In the genomic region with DNA sequence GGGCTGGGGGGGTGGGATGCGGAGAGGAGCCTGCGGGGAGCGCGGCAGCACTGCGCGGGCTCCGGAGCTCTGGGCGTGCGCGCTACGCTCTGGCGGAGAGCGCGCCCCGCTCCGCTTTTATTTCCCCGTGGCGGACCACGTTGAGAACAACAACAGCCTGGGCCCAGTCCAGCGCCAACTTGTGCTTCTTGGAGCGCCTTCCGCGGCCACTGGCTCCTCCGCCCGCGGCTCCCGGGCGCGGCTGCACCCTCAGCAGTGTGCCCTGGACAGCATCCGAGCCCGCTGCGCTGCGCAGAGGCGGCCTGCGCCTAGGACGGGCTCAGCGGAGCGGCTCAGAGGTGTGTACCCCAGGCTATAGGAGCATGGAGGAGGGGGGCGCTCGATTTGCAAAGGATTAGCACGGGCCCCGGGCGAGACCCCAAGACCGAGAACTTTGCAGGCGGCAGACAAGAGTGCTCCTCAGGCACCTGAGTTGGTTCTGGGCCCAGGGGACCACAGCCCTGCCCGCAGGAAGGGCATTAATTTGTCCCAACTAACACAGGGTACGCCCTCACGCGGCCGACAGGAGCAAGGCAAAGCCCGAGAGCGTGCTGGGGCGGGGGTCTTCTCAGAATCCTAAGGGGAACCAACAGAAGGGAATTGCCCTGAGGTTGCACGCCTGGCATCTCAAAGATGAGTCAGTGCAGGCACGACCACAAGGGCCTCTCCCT, we compare ENCODE assay signal across 8 mouse cellular contexts. TPM values are rescaled to one million over a fixed set of nuclear protein-coding genes. Genes with fewer than 3 reads are reported as not detected.
DNase-seq lines count a peak whose midpoint lies in the region; ATAC-seq and TF ChIP-seq lines count a peak whose summit lies in the region.

H1fx (minus strand) TSS at position 91 of the 710 bp plus-strand sequence.

- TF ChIP-seq POLR2A in myocyte (IDR thresholded peaks at IDR 0.05; ENCODE audit: insufficient read length, low read depth): peak; percentile 77

- WGBS in embryonic facial prominence, embryonic 12.5 days: under 1% methylated on average over 55 of the region's 55 CpGs
- WGBS in heart, embryonic 10.5 days: under 1% methylated on average over 55 of the region's 55 CpGs
- under 1% methylated on average over 54 of the region's 55 CpGs for WGBS in kidney, postnatal 0 days
- WGBS in liver, embryonic 12.5 days (ENCODE audit: insufficient replicate concordance): 2% methylated on average over 49 of the region's 55 CpGs

- no peaks in the 10 kb centered on the region for H3K27me3 ChIP-seq in embryonic facial prominence, embryonic 12.5 days
- no peaks in the 10 kb centered on the region for H3K27me3 ChIP-seq in heart, embryonic 10.5 days (ENCODE audit: insufficient read depth, poor library complexity, severe bottlenecking)
- no peaks in the 10 kb centered on the region for H3K27me3 ChIP-seq in kidney, postnatal 0 days (ENCODE audit: insufficient read depth, low read length)
- H3K27me3 ChIP-seq in liver, embryonic 12.5 days (replicated peaks): peaks cover 76% of the 10 kb centered on the region
- no peaks in the 10 kb centered on the region for H3K27me3 ChIP-seq in myocyte (ENCODE audit: control insufficient read depth, insufficient read depth, insufficient read length)

- H3K79me2 ChIP-seq in myocyte (ENCODE audit: control insufficient read depth, insufficient read depth): no peaks in the 10 kb centered on the region

- peak within 1 kb of the TSS; percentile 77 for H3K4me2 ChIP-seq in embryonic facial prominence, embryonic 12.5 days (replicated peaks)
- H3K4me2 ChIP-seq in kidney, postnatal 0 days (ENCODE audit: low read length): peak within 1 kb of the TSS; percentile 89
- H3K4me2 ChIP-seq in liver, embryonic 12.5 days: peak within 1 kb of the TSS; percentile 61
- peak within 1 kb of the TSS; percentile 82 for H3K4me2 ChIP-seq in myocyte (ENCODE audit: low read depth)

- ATAC-seq in embryonic facial prominence, embryonic 12.5 days (ENCODE audit: insufficient number of reproducible peaks, insufficient read depth, low FRiP score, low TSS enrichment): peak; percentile 50
- ATAC-seq in kidney, postnatal 0 days (replicated peaks; ENCODE audit: low FRiP score, low read depth): peak; percentile 85
- ATAC-seq in liver, embryonic 12.5 days: peak; percentile 48; the same call in 1 of the 2 replicates

- peak; percentile 83 for DNase-seq in 3134 (ENCODE audit: extremely low read depth, insufficient read length, low spot score)
- peak; percentile 78 for DNase-seq in adrenal gland, postnatal 25 days
- peak; percentile 85 for DNase-seq in heart, embryonic 10.5 days (ENCODE audit: low spot score)
- DNase-seq in kidney, postnatal 0 days (ENCODE audit: low spot score): peak; percentile 76
- peak; percentile 46 for DNase-seq in thymus, postnatal 0 days (ENCODE audit: low spot score)

- peak within 1 kb of the TSS; percentile 95 for H3K27ac ChIP-seq in embryonic facial prominence, embryonic 12.5 days
- H3K27ac ChIP-seq in heart, embryonic 10.5 days: peak within 1 kb of the TSS; percentile 92
- H3K27ac ChIP-seq in kidney, postnatal 0 days: peak within 1 kb of the TSS; percentile 77
- peak within 1 kb of the TSS; percentile 36; the same call in 1 of the 2 replicates for H3K27ac ChIP-seq in liver, embryonic 12.5 days

- peak within 1 kb of the TSS; percentile 66 for H3ac ChIP-seq in myocyte (ENCODE audit: control insufficient read depth, insufficient read length)

- peak within 1 kb of the TSS; percentile 95 for H3K4me3 ChIP-seq in embryonic facial prominence, embryonic 12.5 days
- H3K4me3 ChIP-seq in heart, embryonic 10.5 days: peak within 1 kb of the TSS; percentile 81
- peak within 1 kb of the TSS; percentile 73 for H3K4me3 ChIP-seq in kidney, postnatal 0 days (replicated peaks; ENCODE audit: low read depth, low read length)
- H3K4me3 ChIP-seq in liver, embryonic 12.5 days: peak within 1 kb of the TSS; percentile 57
- peak within 1 kb of the TSS; percentile 58 for H3K4me3 ChIP-seq in myocyte

- peak within 1 kb of the TSS; percentile 99 for H3K9ac ChIP-seq in embryonic facial prominence, embryonic 12.5 days
- H3K9ac ChIP-seq in kidney, postnatal 0 days (ENCODE audit: low read depth, low read length): peak within 1 kb of the TSS; percentile 84
- H3K9ac ChIP-seq in liver, embryonic 12.5 days: peak within 1 kb of the TSS; percentile 56

- H3K9me3 ChIP-seq in embryonic facial prominence, embryonic 12.5 days: no peaks in the 10 kb centered on the region
- H3K9me3 ChIP-seq in heart, embryonic 10.5 days: no peaks in the 10 kb centered on the region
- no peaks in the 10 kb centered on the region for H3K9me3 ChIP-seq in kidney, postnatal 0 days (replicated peaks; ENCODE audit: low read length)
- H3K9me3 ChIP-seq in liver, embryonic 12.5 days (replicated peaks): no peaks in the 10 kb centered on the region

- H3K36me3 ChIP-seq in embryonic facial prominence, embryonic 12.5 days: peaks cover 27% of the 10 kb centered on the region
- peaks cover 21% of the 10 kb centered on the region; the same call in 1 of the 2 replicates for H3K36me3 ChIP-seq in heart, embryonic 10.5 days
- H3K36me3 ChIP-seq in kidney, postnatal 0 days (ENCODE audit: insufficient read depth, low read length): 0 out of 2 replicates have a peak, but pooled peaks cover 3% of the 10 kb centered on the region
- H3K36me3 ChIP-seq in liver, embryonic 12.5 days: no peaks in the 10 kb centered on the region
- no peaks in the 10 kb centered on the region for H3K36me3 ChIP-seq in myocyte (ENCODE audit: control insufficient read depth, insufficient read depth)

- peak; percentile 56 for TF ChIP-seq CTCF in kidney, postnatal 0 days (IDR thresholded peaks at IDR 0.05; ENCODE audit: low read depth)

- peaks cover 18% of the 10 kb centered on the region for H3K4me1 ChIP-seq in embryonic facial prominence, embryonic 12.5 days
- peaks cover 26% of the 10 kb centered on the region for H3K4me1 ChIP-seq in heart, embryonic 10.5 days
- H3K4me1 ChIP-seq in kidney, postnatal 0 days (replicated peaks; ENCODE audit: insufficient read depth, low read length): peaks cover 14% of the 10 kb centered on the region
- H3K4me1 ChIP-seq in liver, embryonic 12.5 days: 0 out of 2 replicates have a peak, but pooled peaks cover 4% of the 10 kb centered on the region

TF ChIP-seq in myocyte, 11 proteins besides CTCF, POLR2A, EP300 and RAD21:
- TF ChIP-seq CEBPB (IDR thresholded peaks at IDR 0.05; ENCODE audit: insufficient read depth, poor library complexity, severe bottlenecking) (0 out of 2 replicates have a peak, but pooled peaks have one; percentile 31), MYOG (IDR thresholded peaks at IDR 0.05; ENCODE audit: control insufficient read depth in 1 of 3, insufficient read depth in 1 of 3, insufficient read length in 2 of 3, low read depth in 2 of 3) (peak in 1 of 3 experiments; percentile 17), USF1 (IDR thresholded peaks at IDR 0.05; ENCODE audit: low read depth) (no peak), E2F4 (IDR thresholded peaks at IDR 0.05; ENCODE audit: insufficient read depth) (peak; percentile 21), POLR2AphosphoS2 (IDR thresholded peaks at IDR 0.05; ENCODE audit: insufficient read length, low read depth) (peak; percentile 85)

RNA-seq across cellular contexts. Expression of gene H1fx, which starts in this region (rescaled TPM):
- total RNA-seq in adrenal gland, postnatal 25 days (2021): 15.1 and 19.1 TPM in 2 replicates
- 88.3 and 117 TPM in 2 replicates for polyA plus RNA-seq in embryonic facial prominence, embryonic 12.5 days (2016; fragmentation: Nextera tagmentation; extraction: Ambion mirVana)
- 11.1 and 18.7 TPM in 2 replicates for polyA plus RNA-seq in heart, embryonic 10.5 days (2016; fragmentation: Nextera tagmentation; extraction: Ambion mirVana)
- 39.4 and 72.1 TPM in 2 replicates for polyA plus RNA-seq in kidney, postnatal 0 days (2015; fragmentation: Nextera tagmentation; extraction: Ambion mirVana)
- polyA plus RNA-seq in liver, embryonic 12.5 days (2016; fragmentation: Nextera tagmentation; extraction: Ambion mirVana): 14.1 and 15.3 TPM in 2 replicates
- 84.3 TPM for polyA plus RNA-seq in myocyte (2012; fragmentation: generic; extraction: Trizol)
- polyA plus RNA-seq in thymus, postnatal 0 days (2015; fragmentation: Nextera tagmentation; extraction: Ambion mirVana): 15.7 and 26.5 TPM in 2 replicates

Comparison
In these comparisons a context has a peak if more than half of its experiments do, and no peak if none do; other contexts are left out.
1. Peak in every context shown above with its lines: DNase-seq, ATAC-seq, H3K4me3 ChIP-seq and H3K27ac ChIP-seq.
2. H3K27ac ChIP-seq: peak in every context shown above with its lines; median percentile 95 in embryonic facial prominence, embryonic 12.5 days; 92 in heart, embryonic 10.5 days; 77 in kidney, postnatal 0 days; 36 in liver, embryonic 12.5 days.